Comparison of ENCODE assay signal across 8 mouse cellular contexts in genomic region chr10:102451756-102452155, GRCm38 (mm10). TPM values are rescaled to one million over a fixed set of nuclear protein-coding genes. Genes with fewer than 3 reads are reported as not detected.
DNase-seq lines count a peak whose midpoint lies in the region; ATAC-seq lines count a peak whose summit lies in the region.

No protein-coding gene starts in this region.

- no peaks in the 10 kb centered on the region for H3K4me1 ChIP-seq in embryonic facial prominence, embryonic 11.5 days (ENCODE audit: control insufficient read depth, insufficient read depth, low read length)
- H3K4me1 ChIP-seq in hindbrain, embryonic 16.5 days (ENCODE audit: control insufficient read depth, insufficient read depth, low read depth, low read length): no peaks in the 10 kb centered on the region
- H3K4me1 ChIP-seq in limb, embryonic 11.5 days (ENCODE audit: control insufficient read depth, insufficient read depth, low read length): no peaks in the 10 kb centered on the region
- no peaks in the 10 kb centered on the region for H3K4me1 ChIP-seq in neural tube, embryonic 12.5 days

- no peak for ATAC-seq in embryonic facial prominence, embryonic 11.5 days (replicated peaks; ENCODE audit: insufficient number of reproducible peaks, low FRiP score, low TSS enrichment, low read depth)
- ATAC-seq in hindbrain, embryonic 16.5 days: peak; percentile 56; the same call in 1 of the 2 replicates
- ATAC-seq in limb, embryonic 11.5 days (ENCODE audit: insufficient number of reproducible peaks, low FRiP score, low TSS enrichment, low read depth): peak; percentile 56; the same call in 1 of the 2 replicates
- peak; percentile 54 for ATAC-seq in neural tube, embryonic 12.5 days (ENCODE audit: low FRiP score, low read depth)

- no peaks in the 10 kb centered on the region for H3K9me3 ChIP-seq in embryonic facial prominence, embryonic 11.5 days (replicated peaks; ENCODE audit: control insufficient read depth, low read length)
- H3K9me3 ChIP-seq in hindbrain, embryonic 16.5 days (ENCODE audit: control insufficient read depth, low read length): no peaks in the 10 kb centered on the region
- H3K9me3 ChIP-seq in limb, embryonic 11.5 days (ENCODE audit: control insufficient read depth, low read length): no peaks in the 10 kb centered on the region
- no peaks in the 10 kb centered on the region for H3K9me3 ChIP-seq in neural tube, embryonic 12.5 days

- peak; percentile 7 for DNase-seq in right cerebral cortex, adult 18-20 months
- no peak for DNase-seq in right cerebral cortex, postnatal 36 days (ENCODE audit: low spot score in 2 of 2)
- peak; percentile 28 for DNase-seq in WW6 (ENCODE audit: low read depth, low spot score)
- peak; percentile 83 for DNase-seq in embryonic facial prominence, embryonic 11.5 days (ENCODE audit: low spot score)
- peak; percentile 77 for DNase-seq in limb, embryonic 11.5 days (ENCODE audit: low spot score)
- DNase-seq in spleen, adult 12 weeks (ENCODE audit: low spot score): no peak

- 9% methylated on average over 7 of the region's 7 CpGs for WGBS in embryonic facial prominence, embryonic 11.5 days
- 11% methylated on average over 7 of the region's 7 CpGs for WGBS in hindbrain, embryonic 16.5 days
- 12% methylated on average over 7 of the region's 7 CpGs for WGBS in limb, embryonic 11.5 days
- 12% methylated on average over 7 of the region's 7 CpGs for WGBS in neural tube, embryonic 12.5 days

- no peaks in the 10 kb centered on the region for H3K27me3 ChIP-seq in embryonic facial prominence, embryonic 11.5 days (ENCODE audit: control insufficient read depth, insufficient read depth, low read length)
- no peaks in the 10 kb centered on the region for H3K27me3 ChIP-seq in hindbrain, embryonic 16.5 days (replicated peaks; ENCODE audit: control insufficient read depth, insufficient read depth, low read length)
- H3K27me3 ChIP-seq in limb, embryonic 11.5 days (ENCODE audit: control insufficient read depth, insufficient read depth, low read length): no peaks in the 10 kb centered on the region
- H3K27me3 ChIP-seq in neural tube, embryonic 12.5 days (replicated peaks): no peaks in the 10 kb centered on the region

- no peak overlapping the region for H3K27ac ChIP-seq in embryonic facial prominence, embryonic 11.5 days (replicated peaks; ENCODE audit: low read depth, low read length)
- no peak overlapping the region for H3K27ac ChIP-seq in hindbrain, embryonic 16.5 days (ENCODE audit: low read depth, low read length)
- no peak overlapping the region for H3K27ac ChIP-seq in limb, embryonic 11.5 days (replicated peaks; ENCODE audit: low read depth, low read length)
- H3K27ac ChIP-seq in neural tube, embryonic 12.5 days: no peak overlapping the region

- H3K4me3 ChIP-seq in embryonic facial prominence, embryonic 11.5 days (ENCODE audit: low read depth, low read length): no peak overlapping the region
- no peak overlapping the region for H3K4me3 ChIP-seq in hindbrain, embryonic 16.5 days (ENCODE audit: low read length)
- H3K4me3 ChIP-seq in limb, embryonic 11.5 days (ENCODE audit: low read depth, low read length): no peak overlapping the region
- no peak overlapping the region for H3K4me3 ChIP-seq in neural tube, embryonic 12.5 days

- H3K4me2 ChIP-seq in embryonic facial prominence, embryonic 11.5 days (ENCODE audit: low read depth, low read length): no peak overlapping the region
- H3K4me2 ChIP-seq in hindbrain, embryonic 16.5 days (ENCODE audit: low read length): no peak overlapping the region
- H3K4me2 ChIP-seq in limb, embryonic 11.5 days (ENCODE audit: low read depth, severe bottlenecking): no peak overlapping the region
- H3K4me2 ChIP-seq in neural tube, embryonic 12.5 days (replicated peaks): no peak overlapping the region

- no peaks in the 10 kb centered on the region for H3K36me3 ChIP-seq in embryonic facial prominence, embryonic 11.5 days (replicated peaks; ENCODE audit: control insufficient read depth, insufficient read depth, low read depth, low read length)
- H3K36me3 ChIP-seq in hindbrain, embryonic 16.5 days (ENCODE audit: control insufficient read depth, insufficient read depth, low read length): no peaks in the 10 kb centered on the region
- H3K36me3 ChIP-seq in limb, embryonic 11.5 days (ENCODE audit: control insufficient read depth, insufficient read depth, low read length): no peaks in the 10 kb centered on the region
- no peaks in the 10 kb centered on the region for H3K36me3 ChIP-seq in neural tube, embryonic 12.5 days

- H3K9ac ChIP-seq in embryonic facial prominence, embryonic 11.5 days (replicated peaks; ENCODE audit: low read length): no peak overlapping the region
- H3K9ac ChIP-seq in hindbrain, embryonic 16.5 days (ENCODE audit: low read depth, low read length): no peak overlapping the region
- no peak overlapping the region for H3K9ac ChIP-seq in limb, embryonic 11.5 days (ENCODE audit: low read length)
- no peak overlapping the region for H3K9ac ChIP-seq in neural tube, embryonic 12.5 days

RNA-seq across cellular contexts. Expression of gene Nts, which starts 38.5 kb away (rescaled TPM):
- polyA plus RNA-seq in embryonic facial prominence, embryonic 11.5 days (2014; fragmentation: Nextera tagmentation; extraction: Ambion mirVana): 1.5 and 1.6 TPM in 2 replicates
- 12.9 and 15.1 TPM in 2 replicates for polyA plus RNA-seq in hindbrain, embryonic 16.5 days (2015; fragmentation: Nextera tagmentation; extraction: Ambion mirVana)
- 0.12 and 0.55 TPM in 2 replicates for polyA plus RNA-seq in limb, embryonic 11.5 days (2014; fragmentation: Nextera tagmentation; extraction: Ambion mirVana)
- polyA plus RNA-seq in neural tube, embryonic 12.5 days (2016; fragmentation: Nextera tagmentation; extraction: Ambion mirVana): 0.54 and 0.71 TPM in 2 replicates

Comparison
In these comparisons a context has a peak if more than half of its experiments do, and no peak if none do; other contexts are left out.
1. DNase-seq: peak in right cerebral cortex, adult 18-20 months (single experiment), WW6 (single experiment), embryonic facial prominence, embryonic 11.5 days (single experiment) and limb, embryonic 11.5 days (single experiment); none in right cerebral cortex, postnatal 36 days (0 of 2) and spleen, adult 12 weeks (single experiment).